Mouse (Mus musculus) C2C12 (cell line): ENCODE measurements at regions not wholly inside any gene's neighbourhood (a gene's known extent, or its start where the extent isn't known, plus 50 kb on each side); places are given as distances from the start of the nearest gene placed in this dataset.

ENCODE experiments used
- H3K27me3 ChIP-seq: one replicate; pipeline ENCODE4 v1.6.1; 2011; ENCODE audit not compliant: control insufficient read depth, insufficient read depth, insufficient read length
- H3K36me3 ChIP-seq: one replicate; pipeline ENCODE4 v1.6.1; 2011; ENCODE audit not compliant: control insufficient read depth, insufficient read depth
- H3K4me3 ChIP-seq: one replicate; pipeline ENCODE4 v1.5.1; 2011; ENCODE audit warnings: mild to moderate bottlenecking, control low read depth; ENCODE audit not compliant: poor library complexity, insufficient read depth, severe bottlenecking
- H3K79me2 ChIP-seq: one replicate; pipeline ENCODE4 v1.6.1; 2011; ENCODE audit not compliant: control insufficient read depth, insufficient read depth
- H3K79me3 ChIP-seq: one replicate; pipeline ENCODE4 v1.6.1; 2011; ENCODE audit warnings: low read depth, control low read depth
- H3ac ChIP-seq: one replicate; pipeline ENCODE3; 2011; ENCODE audit warnings: low read depth; ENCODE audit not compliant: control insufficient read depth, insufficient read length
- CEBPB ChIP-seq: IDR thresholded peaks from one replicate; pipeline ENCODE4 v1.6.1; 2011; ENCODE audit warnings: low read depth, mild to moderate bottlenecking, control low read depth, moderate library complexity
- CTCF ChIP-seq: IDR thresholded peaks from one replicate; pipeline ENCODE4 v1.5.1; 2011; ENCODE audit not compliant: control insufficient read depth, insufficient read depth, insufficient read length
- FOSL1 ChIP-seq: IDR thresholded peaks from one replicate; pipeline ENCODE4 v1.8.0; 2011; ENCODE audit warnings: mild to moderate bottlenecking, low read length; ENCODE audit not compliant: poor library complexity, insufficient read depth, severe bottlenecking
- MAX ChIP-seq: IDR thresholded peaks from one replicate; pipeline ENCODE4 v1.6.1; 2011; ENCODE audit warnings: mild to moderate bottlenecking, control low read depth
- MYOD1 ChIP-seq: IDR thresholded peaks from one replicate; pipeline ENCODE4 v1.6.1; 2011; ENCODE audit warnings: low read depth; ENCODE audit not compliant: control insufficient read depth, insufficient read length
- MYOG ChIP-seq: IDR thresholded peaks from one replicate; pipeline ENCODE4 v1.6.1; 2011; ENCODE audit not compliant: control insufficient read depth, insufficient read length; ENCODE audit errors: extremely low read depth
- USF1 ChIP-seq: IDR thresholded peaks from one replicate; pipeline ENCODE4 v1.6.1; 2011; ENCODE audit warnings: low read depth, mild to moderate bottlenecking, control low read depth, moderate library complexity

- Histone ChIP-seq H3K79me2 (no peaks in the 10 kb centered on the region), H3K79me3 (no peaks in the 10 kb centered on the region), H3ac (no peak overlapping the region), H3K36me3 (no peaks in the 10 kb centered on the region), H3K4me3 (no peak overlapping the region), H3K27me3 (no peaks in the 10 kb centered on the region)
- no peak for TF ChIP-seq CTCF
- TF ChIP-seq MYOD1, result no peak
These were observed 147.0 kb downstream of the 9330182O14Rik start for GRCm38 (mm10) chr15:40281078-40281720.

GRCm38 (mm10) chr15:40291602-40292001, 157.4 kb downstream of the 9330182O14Rik start:
- TF ChIP-seq MYOD1, result no peak
- TF ChIP-seq FOSL1, result no peak
- TF ChIP-seq USF1, result no peak
- no peak for TF ChIP-seq CEBPB
- no peak for TF ChIP-seq MYOG
- TF ChIP-seq MAX, result no peak
- no peak for TF ChIP-seq CTCF
- Histone ChIP-seq H3K79me2 (no peaks in the 10 kb centered on the region), H3K4me3 (no peak overlapping the region), H3K36me3 (no peaks in the 10 kb centered on the region), H3K27me3 (no peaks in the 10 kb centered on the region), H3ac (no peak overlapping the region), H3K79me3 (no peaks in the 10 kb centered on the region)

- no peaks in the 10 kb centered on the region for H3K27me3 ChIP-seq
- H3K79me3 ChIP-seq, result no peaks in the 10 kb centered on the region
- no peaks in the 10 kb centered on the region for H3K79me2 ChIP-seq
- TF ChIP-seq FOSL1 (no peak), MYOG (no peak), MYOD1 (no peak), CEBPB (no peak), CTCF (no peak), USF1 (no peak), MAX (no peak)
- no peak overlapping the region for H3K4me3 ChIP-seq
- H3ac ChIP-seq, result no peak overlapping the region
- H3K36me3 ChIP-seq, result no peaks in the 10 kb centered on the region
These were observed 178.1 kb downstream of the 9330182O14Rik start for GRCm38 (mm10) chr15:40312226-40312625.

GRCm38 (mm10) chr15:40339746-40340145, 205.6 kb downstream of the 9330182O14Rik start:
- Histone ChIP-seq H3K4me3 (no peak overlapping the region), H3K27me3 (no peaks in the 10 kb centered on the region), H3K36me3 (no peaks in the 10 kb centered on the region), H3K79me2 (no peaks in the 10 kb centered on the region), H3ac (no peak overlapping the region), H3K79me3 (no peaks in the 10 kb centered on the region)
- TF ChIP-seq MYOG (no peak), CEBPB (no peak), CTCF (no peak), USF1 (no peak), MYOD1 (no peak), FOSL1 (no peak), MAX (no peak)

GRCm38 (mm10) chr15:40340269-40340668, 206.1 kb downstream of the 9330182O14Rik start:
- Histone ChIP-seq H3K27me3 (no peaks in the 10 kb centered on the region), H3K79me2 (no peaks in the 10 kb centered on the region), H3ac (no peak overlapping the region), H3K36me3 (no peaks in the 10 kb centered on the region), H3K79me3 (no peaks in the 10 kb centered on the region), H3K4me3 (no peak overlapping the region)
- no peak for TF ChIP-seq CEBPB

- no peaks in the 10 kb centered on the region for H3K27me3 ChIP-seq
- no peaks in the 10 kb centered on the region for H3K79me3 ChIP-seq
- H3K79me2 ChIP-seq, result no peaks in the 10 kb centered on the region
- no peaks in the 10 kb centered on the region for H3K36me3 ChIP-seq
- no peak overlapping the region for H3ac ChIP-seq
- TF ChIP-seq MAX (no peak), MYOG (no peak), FOSL1 (no peak), MYOD1 (no peak), CTCF (no peak), USF1 (no peak), CEBPB (no peak)
- no peak overlapping the region for H3K4me3 ChIP-seq
These were observed 217.3 kb downstream of the 9330182O14Rik start for GRCm38 (mm10) chr15:40351473-40351872.
